14 mouse cellular contexts compared by ENCODE assay signal in genomic region chr19:16292056-16292608, GRCm38 (mm10).
DNase-seq lines count a peak whose midpoint lies in the region; ATAC-seq lines count a peak whose summit lies in the region.
"Had no signal": no experiment of that assay in that cellular context is flagged by ENCODE, and none has a peak within 500 bp of the region (broad histone marks: within the 10 kb centered on the region; RNA-seq: fewer than 3 reads in every experiment).

No protein-coding gene starts in this region.

- peaks cover 23% of the 10 kb centered on the region for H3K4me1 ChIP-seq in forebrain, embryonic 12.5 days
- H3K4me1 ChIP-seq in forebrain, embryonic 11.5 days (replicated peaks; ENCODE audit: control insufficient read depth, insufficient read depth, low read length), result no peaks in the 10 kb centered on the region
- H3K4me1 ChIP-seq in neural tube, embryonic 11.5 days (ENCODE audit: control insufficient read depth, insufficient read depth, low read length), result peaks cover 7% of the 10 kb centered on the region
- H3K4me1 ChIP-seq in midbrain, embryonic 13.5 days (replicated peaks), result peaks cover 44% of the 10 kb centered on the region

- peak; percentile 77 for ATAC-seq in forebrain, embryonic 12.5 days (ENCODE audit: low FRiP score)
- ATAC-seq in forebrain, embryonic 11.5 days (replicated peaks; ENCODE audit: low FRiP score), result no peak
- ATAC-seq in neural tube, embryonic 11.5 days (ENCODE audit: insufficient read depth, low FRiP score, low TSS enrichment), result 0 out of 2 replicates have a peak, but pooled peaks have one; percentile 27
- ATAC-seq in midbrain, embryonic 13.5 days, result peak; percentile 77
- ATAC-seq: inflammation-experienced regulatory T-cells, adult 6 months had no signal

- WGBS in forebrain, embryonic 12.5 days, result 69% methylated on average over 2 of the region's 2 CpGs
- WGBS in forebrain, embryonic 11.5 days, result 72% methylated on average over 2 of the region's 2 CpGs
- 69% methylated on average over 2 of the region's 2 CpGs for WGBS in neural tube, embryonic 11.5 days
- WGBS in midbrain, embryonic 13.5 days, result 62% methylated on average over 2 of the region's 2 CpGs

- peak overlapping the region; percentile 54 for H3K27ac ChIP-seq in forebrain, embryonic 12.5 days
- no peak overlapping the region for H3K27ac ChIP-seq in forebrain, embryonic 11.5 days (ENCODE audit: low read depth, low read length)
- H3K27ac ChIP-seq in neural tube, embryonic 11.5 days (ENCODE audit: low read depth, low read length), result peak overlapping the region; percentile 49; the same call in 1 of the 2 replicates
- peak overlapping the region; percentile 36 for H3K27ac ChIP-seq in midbrain, embryonic 13.5 days
- H3K27ac ChIP-seq: stomach, postnatal 0 days had no signal

- intact Hi-C loops in left cerebral cortex, postnatal 4 days (cut with DNase I), result no loop called here

- H3K4me3 ChIP-seq in forebrain, embryonic 12.5 days (replicated peaks), result no peak overlapping the region
- H3K4me3 ChIP-seq in forebrain, embryonic 11.5 days (ENCODE audit: low read depth, low read length), result no peak overlapping the region
- H3K4me3 ChIP-seq in neural tube, embryonic 11.5 days (ENCODE audit: low read depth, low read length), result no peak overlapping the region
- no peak overlapping the region for H3K4me3 ChIP-seq in midbrain, embryonic 13.5 days (replicated peaks)

- no peaks in the 10 kb centered on the region for H3K9me3 ChIP-seq in forebrain, embryonic 12.5 days
- H3K9me3 ChIP-seq in forebrain, embryonic 11.5 days (ENCODE audit: control insufficient read depth, low read length), result no peaks in the 10 kb centered on the region
- H3K9me3 ChIP-seq in neural tube, embryonic 11.5 days (ENCODE audit: control insufficient read depth, low read length), result no peaks in the 10 kb centered on the region
- H3K9me3 ChIP-seq in midbrain, embryonic 13.5 days, result no peaks in the 10 kb centered on the region

- no peak overlapping the region for H3K9ac ChIP-seq in forebrain, embryonic 12.5 days
- H3K9ac ChIP-seq in forebrain, embryonic 11.5 days (ENCODE audit: low read length), result no peak overlapping the region
- H3K9ac ChIP-seq in neural tube, embryonic 11.5 days (ENCODE audit: low read length), result no peak overlapping the region
- H3K9ac ChIP-seq in midbrain, embryonic 13.5 days (replicated peaks), result no peak overlapping the region

- no peak for DNase-seq in forebrain, embryonic 11.5 days (ENCODE audit: low spot score)
- peak; percentile 18 for DNase-seq in neural tube, embryonic 11.5 days (ENCODE audit: low spot score)
- DNase-seq in neural tube, embryonic 10.5 days (ENCODE audit: extremely low spot score, low spot score), result no peak
- no peak for DNase-seq in frontal cortex, postnatal 14 days (ENCODE audit: low spot score in 2 of 2)
- no peak for DNase-seq in adrenal gland, adult 18-20 months (ENCODE audit: low spot score in 2 of 2)
- DNase-seq in left cerebral cortex, postnatal 4 days, result no peak
- DNase-seq: adrenal gland, postnatal 10 days; cerebellum, adult 11-12 months; liver; lung, postnatal 4 days had no signal

- H3K27me3 ChIP-seq in forebrain, embryonic 12.5 days, result no peaks in the 10 kb centered on the region
- no peaks in the 10 kb centered on the region for H3K27me3 ChIP-seq in forebrain, embryonic 11.5 days (ENCODE audit: control insufficient read depth, insufficient read depth, low read length)
- H3K27me3 ChIP-seq in neural tube, embryonic 11.5 days (ENCODE audit: control insufficient read depth, insufficient read depth, low read length), result no peaks in the 10 kb centered on the region
- no peaks in the 10 kb centered on the region for H3K27me3 ChIP-seq in midbrain, embryonic 13.5 days

- H3K4me2 ChIP-seq in forebrain, embryonic 12.5 days, result no peak overlapping the region
- no peak overlapping the region for H3K4me2 ChIP-seq in forebrain, embryonic 11.5 days (ENCODE audit: low read depth, low read length, severe bottlenecking)
- no peak overlapping the region; the same call in 1 of the 2 replicates for H3K4me2 ChIP-seq in neural tube, embryonic 11.5 days (ENCODE audit: low read depth)
- H3K4me2 ChIP-seq in midbrain, embryonic 13.5 days (replicated peaks), result no peak overlapping the region

- no peaks in the 10 kb centered on the region for H3K36me3 ChIP-seq in forebrain, embryonic 12.5 days (replicated peaks)
- no peaks in the 10 kb centered on the region for H3K36me3 ChIP-seq in forebrain, embryonic 11.5 days (ENCODE audit: control insufficient read depth, insufficient read depth, low read length)
- no peaks in the 10 kb centered on the region for H3K36me3 ChIP-seq in neural tube, embryonic 11.5 days (ENCODE audit: control insufficient read depth, insufficient read depth, low read length)
- H3K36me3 ChIP-seq in midbrain, embryonic 13.5 days, result no peaks in the 10 kb centered on the region
